Mouse (Mus musculus): ENCODE measurements around the gene Map2k6. TPM values are rescaled to one million over a fixed set of nuclear protein-coding genes. Genes with fewer than 3 reads are reported as not detected.

The Map2k6 gene
- polyA plus RNA-seq, 1 experiment from 2014 or later, result 39.5 TPM

GRCm38 (mm10) chr11:110409776-110410175 lies 10.9 kb downstream of the Map2k6 start:
- H3K9me3 ChIP-seq, result no peaks in the 10 kb centered on the region
- H3K4me3 ChIP-seq (replicated peaks), result no peak overlapping the region
- H3K9ac ChIP-seq, result no peak overlapping the region
- H3K4me2 ChIP-seq, result no peak overlapping the region
- no peaks in the 10 kb centered on the region for H3K27me3 ChIP-seq
- no peak for ATAC-seq (ENCODE audit: low FRiP score)
- WGBS, result 73% methylated on average over 9 of the region's 9 CpGs
- H3K36me3 ChIP-seq (replicated peaks), result no peaks in the 10 kb centered on the region
- no peak overlapping the region for H3K27ac ChIP-seq
- H3K4me1 ChIP-seq, result no peaks in the 10 kb centered on the region

GRCm38 (mm10) chr11:110411596-110411995 lies 12.7 kb downstream of the Map2k6 start:
- Histone ChIP-seq H3K4me3 (replicated peaks) (no peak overlapping the region), H3K27me3 (no peaks in the 10 kb centered on the region), H3K36me3 (replicated peaks) (no peaks in the 10 kb centered on the region), H3K4me2 (no peak overlapping the region), H3K9ac (no peak overlapping the region), H3K27ac (no peak overlapping the region), H3K9me3 (no peaks in the 10 kb centered on the region), H3K4me1 (peaks cover 6% of the 10 kb centered on the region; the same call in 1 of the 2 replicates)
- WGBS, result 93% methylated on average over 13 of the region's 13 CpGs
- no peak for ATAC-seq (ENCODE audit: low FRiP score)

- no peak overlapping the region for H3K9ac ChIP-seq
- no peaks in the 10 kb centered on the region for H3K36me3 ChIP-seq (replicated peaks)
- no peak overlapping the region for H3K4me3 ChIP-seq (replicated peaks)
- H3K9me3 ChIP-seq, result no peaks in the 10 kb centered on the region
- H3K27me3 ChIP-seq, result no peaks in the 10 kb centered on the region
- no peak overlapping the region for H3K27ac ChIP-seq
- 81% methylated on average over 7 of the region's 7 CpGs for WGBS
- no peak overlapping the region for H3K4me2 ChIP-seq
- ATAC-seq (ENCODE audit: low FRiP score), result no peak
- peaks cover 9% of the 10 kb centered on the region; the same call in 1 of the 2 replicates for H3K4me1 ChIP-seq
These were observed 15.3 kb downstream of the Map2k6 start for GRCm38 (mm10) chr11:110414263-110414662.

- peaks cover 9% of the 10 kb centered on the region; the same call in 1 of the 2 replicates for H3K4me1 ChIP-seq
- no peak overlapping the region for H3K4me2 ChIP-seq
- no peak overlapping the region for H3K27ac ChIP-seq
- H3K27me3 ChIP-seq, result no peaks in the 10 kb centered on the region
- no peak for ATAC-seq (ENCODE audit: low FRiP score)
- no peak overlapping the region for H3K9ac ChIP-seq
- no peaks in the 10 kb centered on the region for H3K36me3 ChIP-seq (replicated peaks)
- 79% methylated on average over 6 of the region's 6 CpGs for WGBS
- no peak overlapping the region for H3K4me3 ChIP-seq (replicated peaks)
- no peaks in the 10 kb centered on the region for H3K9me3 ChIP-seq
These were observed 17.8 kb downstream of the Map2k6 start for GRCm38 (mm10) chr11:110416691-110417090.

- H3K36me3 ChIP-seq (replicated peaks), result no peaks in the 10 kb centered on the region
- H3K9ac ChIP-seq, result no peak overlapping the region
- H3K4me3 ChIP-seq (replicated peaks), result no peak overlapping the region
- no peak for ATAC-seq (ENCODE audit: low FRiP score)
- 94% methylated on average over 7 of the region's 7 CpGs for WGBS
- no peaks in the 10 kb centered on the region for H3K27me3 ChIP-seq
- no peaks in the 10 kb centered on the region for H3K9me3 ChIP-seq
- H3K27ac ChIP-seq, result no peak overlapping the region
- H3K4me2 ChIP-seq, result no peak overlapping the region
- H3K4me1 ChIP-seq, result peaks cover 9% of the 10 kb centered on the region; the same call in 1 of the 2 replicates
These were observed 21.5 kb downstream of the Map2k6 start for GRCm38 (mm10) chr11:110420463-110420862.

GRCm38 (mm10) chr11:110426572-110427145 lies 27.7 kb downstream of the Map2k6 start:
- 93% methylated on average over 6 of the region's 6 CpGs for WGBS

GRCm38 (mm10) chr11:110427159-110427561 lies 28.2 kb downstream of the Map2k6 start:
- Histone ChIP-seq H3K4me3 (replicated peaks) (no peak overlapping the region), H3K27me3 (no peaks in the 10 kb centered on the region), H3K9ac (no peak overlapping the region), H3K9me3 (no peaks in the 10 kb centered on the region), H3K4me1 (peaks cover 22% of the 10 kb centered on the region), H3K36me3 (replicated peaks) (no peaks in the 10 kb centered on the region), H3K4me2 (no peak overlapping the region), H3K27ac (no peak overlapping the region)
- no peak for ATAC-seq (ENCODE audit: low FRiP score)
- 47% methylated on average over 11 of the region's 11 CpGs for WGBS

More at GRCm38 (mm10) chr11:110426572-110427145, 27.7 kb downstream of the Map2k6 start:
- no peaks in the 10 kb centered on the region for H3K36me3 ChIP-seq (replicated peaks)
- H3K4me2 ChIP-seq, result no peak overlapping the region
- no peak overlapping the region for H3K9ac ChIP-seq
- no peak for ATAC-seq (ENCODE audit: low FRiP score)
- H3K27me3 ChIP-seq, result no peaks in the 10 kb centered on the region
- no peaks in the 10 kb centered on the region for H3K9me3 ChIP-seq
- H3K4me1 ChIP-seq, result peaks cover 22% of the 10 kb centered on the region
- H3K27ac ChIP-seq, result no peak overlapping the region
- no peak overlapping the region for H3K4me3 ChIP-seq (replicated peaks)

GRCm38 (mm10) chr11:110428999-110429398 lies 30.1 kb downstream of the Map2k6 start:
- Histone ChIP-seq H3K4me3 (replicated peaks) (no peak overlapping the region), H3K9me3 (no peaks in the 10 kb centered on the region), H3K4me2 (no peak overlapping the region), H3K9ac (no peak overlapping the region), H3K4me1 (peaks cover 22% of the 10 kb centered on the region), H3K27ac (no peak overlapping the region), H3K36me3 (replicated peaks) (no peaks in the 10 kb centered on the region), H3K27me3 (no peaks in the 10 kb centered on the region)
- no peak for ATAC-seq (ENCODE audit: low FRiP score)
- 90% methylated on average over 6 of the region's 6 CpGs for WGBS

GRCm38 (mm10) chr11:110429837-110430418 lies 31.0 kb downstream of the Map2k6 start:
- no peak overlapping the region for H3K27ac ChIP-seq
- WGBS, result 78% methylated on average over 3 of the region's 3 CpGs
- no peaks in the 10 kb centered on the region for H3K27me3 ChIP-seq
- no peak overlapping the region for H3K9ac ChIP-seq
- peaks cover 22% of the 10 kb centered on the region for H3K4me1 ChIP-seq
- H3K4me3 ChIP-seq (replicated peaks), result no peak overlapping the region
- no peak for ATAC-seq (ENCODE audit: low FRiP score)
- no peak overlapping the region for H3K4me2 ChIP-seq
- no peaks in the 10 kb centered on the region for H3K9me3 ChIP-seq
- peaks cover 6% of the 10 kb centered on the region for H3K36me3 ChIP-seq (replicated peaks)

- 73% methylated on average over 8 of the region's 8 CpGs for WGBS
- Histone ChIP-seq H3K27ac (no peak overlapping the region), H3K4me2 (no peak overlapping the region), H3K4me1 (peaks cover 16% of the 10 kb centered on the region), H3K9me3 (0 out of 2 replicates have a peak, but pooled peaks cover 5% of the 10 kb centered on the region), H3K27me3 (no peaks in the 10 kb centered on the region), H3K36me3 (replicated peaks) (peaks cover 8% of the 10 kb centered on the region), H3K4me3 (replicated peaks) (no peak overlapping the region), H3K9ac (no peak overlapping the region)
- ATAC-seq (ENCODE audit: low FRiP score), result no peak
These were observed 37.1 kb downstream of the Map2k6 start for GRCm38 (mm10) chr11:110435839-110436556.

- no peak overlapping the region for H3K27ac ChIP-seq
- H3K27me3 ChIP-seq, result no peaks in the 10 kb centered on the region
- 0 out of 2 replicates have a peak, but pooled peaks cover 5% of the 10 kb centered on the region for H3K9me3 ChIP-seq
- H3K4me2 ChIP-seq, result no peak overlapping the region
- 11% methylated on average over 12 of the region's 12 CpGs for WGBS
- ATAC-seq (ENCODE audit: low FRiP score), result no peak
- H3K36me3 ChIP-seq (replicated peaks), result peaks cover 8% of the 10 kb centered on the region
- no peak overlapping the region for H3K9ac ChIP-seq
- H3K4me1 ChIP-seq, result peaks cover 16% of the 10 kb centered on the region
- H3K4me3 ChIP-seq (replicated peaks), result no peak overlapping the region
These were observed 38.1 kb downstream of the Map2k6 start for GRCm38 (mm10) chr11:110436998-110437397.

- H3K4me3 ChIP-seq (replicated peaks), result no peak overlapping the region
- H3K9ac ChIP-seq, result no peak overlapping the region
- H3K36me3 ChIP-seq (replicated peaks), result peaks cover 8% of the 10 kb centered on the region
- H3K4me1 ChIP-seq, result peaks cover 16% of the 10 kb centered on the region
- 88% methylated on average over 3 of the region's 3 CpGs for WGBS
- no peak overlapping the region for H3K27ac ChIP-seq
- 0 out of 2 replicates have a peak, but pooled peaks cover 5% of the 10 kb centered on the region for H3K9me3 ChIP-seq
- ATAC-seq (ENCODE audit: low FRiP score), result no peak
- no peak overlapping the region for H3K4me2 ChIP-seq
- no peaks in the 10 kb centered on the region for H3K27me3 ChIP-seq
These were observed 39.2 kb downstream of the Map2k6 start for GRCm38 (mm10) chr11:110438135-110438534.

All from forebrain, embryonic 12.5 days (tissue).